Mouse (Mus musculus) thymus, adult 2 months (tissue): ENCODE results near the gene Abhd18.
"Not testable (repeated sequence)": the region's sequence is repeated elsewhere in the genome, so short reads cannot be mapped to it uniquely, and the experiment has no call there.

ENCODE experiments used
- CTCF ChIP-seq: fragments of 200-500 bp; IDR thresholded peaks from 2 replicates; pipeline ENCODE4 v1.5.1; 2012; ENCODE audit warnings: mild to moderate bottlenecking, control low read depth, low read length, moderate library complexity, borderline replicate concordance; ENCODE audit not compliant: control insufficient read depth, poor library complexity, insufficient read depth; ENCODE audit errors: extremely low read depth
- POLR2A ChIP-seq: fragments of 200-500 bp; IDR thresholded peaks from 2 replicates; pipeline ENCODE4 v1.6.1; 2012; ENCODE audit warnings: mild to moderate bottlenecking, low read length, control low read depth, moderate library complexity; ENCODE audit not compliant: control insufficient read depth, poor library complexity, insufficient read depth; ENCODE audit errors: extremely low read depth

DNA sequence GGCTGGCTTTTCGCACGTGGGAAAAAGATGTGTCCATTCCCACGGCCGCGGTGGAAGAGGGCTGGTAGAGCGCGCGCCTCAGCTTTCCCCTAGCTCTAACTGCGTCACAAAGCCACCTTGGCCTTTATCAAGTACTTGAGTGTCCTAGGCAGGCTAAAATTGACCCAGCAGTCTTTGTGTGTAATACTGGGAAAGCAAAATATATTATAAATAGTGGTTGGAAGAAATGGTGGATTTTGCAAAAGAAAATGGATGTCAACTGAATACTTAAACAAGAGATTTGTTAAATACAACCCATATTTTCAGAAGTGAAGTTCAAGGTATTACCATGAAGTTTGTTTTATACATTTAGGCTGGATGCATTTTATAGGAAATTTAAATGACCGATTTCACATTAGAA lies 55.7 kb downstream of the Abhd18 start, which contains the start of gene 1700034I23Rik:
- TF ChIP-seq CTCF, POLR2A: not testable (repeated sequence)
